Mouse (Mus musculus): ENCODE results near the gene Coro7. TPM values are rescaled to one million over a fixed set of nuclear protein-coding genes. Genes with fewer than 3 reads are reported as not detected.

The Coro7 gene
- polyA plus RNA-seq, 1 experiment from 2014 or later = 9.0 TPM

GRCm38 (mm10) chr16:4642937-4643336 lies 36.6 kb downstream of the Coro7 start:
- peaks cover 48% of the 10 kb centered on the region for H3K4me1 ChIP-seq (ENCODE audit: insufficient read depth, low read depth, low read length)
- peak overlapping the region; percentile 15; the same call in 1 of the 2 replicates for H3K4me3 ChIP-seq (ENCODE audit: low read depth, low read length)
- WGBS = 40% methylated on average over 6 of the region's 6 CpGs

GRCm38 (mm10) chr16:4642190-4642589 lies 37.4 kb downstream of the Coro7 start:
- WGBS = 28% methylated on average over 12 of the region's 13 CpGs
- H3K4me1 ChIP-seq (ENCODE audit: insufficient read depth, low read depth, low read length) = peaks cover 43% of the 10 kb centered on the region
- H3K4me3 ChIP-seq (ENCODE audit: low read depth, low read length) = peak overlapping the region; percentile 49; the same call in 1 of the 2 replicates

More at GRCm38 (mm10) chr16:4642937-4643336, 36.6 kb downstream of the Coro7 start:
- no peak for TF ChIP-seq CTCF (IDR thresholded peaks at IDR 0.05)
- TF ChIP-seq EP300 (IDR thresholded peaks at IDR 0.05) = no peak
- peak overlapping the region; percentile 85 for H3K27ac ChIP-seq (ENCODE audit: low read length)
- no peaks in the 10 kb centered on the region for H3K27me3 ChIP-seq (replicated peaks; ENCODE audit: insufficient read depth, low read length)
- H3K4me2 ChIP-seq (replicated peaks; ENCODE audit: low read depth, low read length) = peak overlapping the region; percentile 83
- no peaks in the 10 kb centered on the region for H3K9me3 ChIP-seq (ENCODE audit: low read length)
- ATAC-seq (no peak; the same call in 1 of the 2 replicates), DNase-seq (ENCODE audit: low spot score) (peak; percentile 66)
- no peak overlapping the region for H3K9ac ChIP-seq (replicated peaks; ENCODE audit: low read depth)
- H3K36me3 ChIP-seq (ENCODE audit: insufficient read depth, low read length) = no peaks in the 10 kb centered on the region

GRCm38 (mm10) chr16:4641119-4641838 lies 38.3 kb downstream of the Coro7 start:
- TF ChIP-seq EP300 (IDR thresholded peaks at IDR 0.05) = 0 out of 2 replicates have a peak, but pooled peaks have one; percentile 34
- TF ChIP-seq CTCF (IDR thresholded peaks at IDR 0.05) = no peak
- Histone ChIP-seq H3K4me1 (ENCODE audit: insufficient read depth, low read depth, low read length) (peaks cover 36% of the 10 kb centered on the region), H3K9ac (replicated peaks; ENCODE audit: low read depth) (peak overlapping the region; percentile 60), H3K4me3 (ENCODE audit: low read depth, low read length) (peak overlapping the region; percentile 49), H3K36me3 (ENCODE audit: insufficient read depth, low read length) (no peaks in the 10 kb centered on the region), H3K9me3 (ENCODE audit: low read length) (no peaks in the 10 kb centered on the region), H3K27me3 (replicated peaks; ENCODE audit: insufficient read depth, low read length) (no peaks in the 10 kb centered on the region), H3K4me2 (replicated peaks; ENCODE audit: low read depth, low read length) (peak overlapping the region; percentile 83), H3K27ac (ENCODE audit: low read length) (peak overlapping the region; percentile 85)
- WGBS = 0% methylated on average over 3 of the region's 3 CpGs
- DNase-seq (ENCODE audit: low spot score) (peak; percentile 56), ATAC-seq (no peak)

More at GRCm38 (mm10) chr16:4642190-4642589, 37.4 kb downstream of the Coro7 start:
- no peaks in the 10 kb centered on the region for H3K9me3 ChIP-seq (ENCODE audit: low read length)
- peak overlapping the region; percentile 85 for H3K27ac ChIP-seq (ENCODE audit: low read length)
- ATAC-seq = peak; percentile 78
- peak; percentile 97 for DNase-seq (ENCODE audit: low spot score)
- H3K27me3 ChIP-seq (replicated peaks; ENCODE audit: insufficient read depth, low read length) = no peaks in the 10 kb centered on the region
- peak; percentile 39 for TF ChIP-seq CTCF (IDR thresholded peaks at IDR 0.05)
- TF ChIP-seq EP300 (IDR thresholded peaks at IDR 0.05) = no peak
- no peak overlapping the region for H3K9ac ChIP-seq (replicated peaks; ENCODE audit: low read depth)
- H3K4me2 ChIP-seq (replicated peaks; ENCODE audit: low read depth, low read length) = peak overlapping the region; percentile 83
- no peaks in the 10 kb centered on the region for H3K36me3 ChIP-seq (ENCODE audit: insufficient read depth, low read length)

DNA sequence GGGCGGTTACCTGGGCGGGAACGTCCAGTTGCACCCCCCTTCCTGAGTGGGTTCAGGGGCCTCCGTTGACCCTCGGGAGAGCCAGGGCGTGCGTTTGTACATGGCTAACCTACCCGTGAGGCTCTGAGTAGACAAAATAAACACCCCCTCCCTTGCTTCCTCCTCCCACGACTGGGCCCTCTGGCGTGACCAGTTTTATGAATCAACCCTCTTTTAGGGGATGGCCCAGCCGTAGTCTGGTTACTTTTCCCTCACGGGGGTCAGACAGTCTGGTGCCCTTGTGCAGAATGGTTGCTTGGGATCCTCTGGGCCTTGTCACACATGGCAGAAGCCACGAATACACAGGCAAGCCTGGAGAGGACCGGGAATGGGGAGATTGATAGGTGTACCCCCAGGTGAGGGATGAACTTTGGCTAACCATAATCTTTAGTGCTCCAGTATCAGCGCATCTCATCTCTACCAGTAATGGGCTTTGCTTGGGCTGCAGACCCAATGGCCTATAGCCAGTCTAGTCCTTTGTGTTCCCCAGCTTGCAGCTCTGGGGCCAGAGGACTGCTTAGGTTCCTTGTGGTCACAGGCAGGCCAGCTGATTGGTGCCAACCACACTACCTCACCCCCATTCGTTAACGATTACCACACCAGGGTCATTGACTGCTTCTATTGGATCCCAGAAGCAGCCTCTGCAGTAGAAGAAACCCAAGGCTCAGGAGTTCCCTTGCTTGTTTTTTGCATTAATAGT lies 39.1 kb downstream of the Coro7 start:
- peak overlapping the region; percentile 85 for H3K27ac ChIP-seq (ENCODE audit: low read length)
- TF ChIP-seq CTCF (IDR thresholded peaks at IDR 0.05) (no peak), EP300 (IDR thresholded peaks at IDR 0.05) (no peak)
- H3K9me3 ChIP-seq (ENCODE audit: low read length) = no peaks in the 10 kb centered on the region
- WGBS = 4% methylated on average over 17 of the region's 17 CpGs
- peak overlapping the region; percentile 49 for H3K4me3 ChIP-seq (ENCODE audit: low read depth, low read length)
- DNase-seq (ENCODE audit: low spot score) = peak; percentile 80
- H3K4me2 ChIP-seq (replicated peaks; ENCODE audit: low read depth, low read length) = peak overlapping the region; percentile 83
- no peaks in the 10 kb centered on the region for H3K27me3 ChIP-seq (replicated peaks; ENCODE audit: insufficient read depth, low read length)
- H3K4me1 ChIP-seq (ENCODE audit: insufficient read depth, low read depth, low read length) = peaks cover 36% of the 10 kb centered on the region
- peak; percentile 35 for ATAC-seq
- H3K9ac ChIP-seq (replicated peaks; ENCODE audit: low read depth) = peak overlapping the region; percentile 60
- no peaks in the 10 kb centered on the region for H3K36me3 ChIP-seq (ENCODE audit: insufficient read depth, low read length)

- Histone ChIP-seq H3K27ac (ENCODE audit: low read length) (peak within 1 kb of the TSS; percentile 85), H3K4me3 (ENCODE audit: low read depth, low read length) (peak within 1 kb of the TSS; percentile 49), H3K9ac (replicated peaks; ENCODE audit: low read depth) (peak within 1 kb of the TSS; percentile 60), H3K36me3 (ENCODE audit: insufficient read depth, low read length) (no peaks in the 10 kb centered on the region), H3K9me3 (ENCODE audit: low read length) (no peaks in the 10 kb centered on the region), H3K27me3 (replicated peaks; ENCODE audit: insufficient read depth, low read length) (no peaks in the 10 kb centered on the region), H3K4me1 (ENCODE audit: insufficient read depth, low read depth, low read length) (peaks cover 36% of the 10 kb centered on the region), H3K4me2 (replicated peaks; ENCODE audit: low read depth, low read length) (peak within 1 kb of the TSS; percentile 83)
- 2% methylated on average over 22 of the region's 22 CpGs for WGBS
- DNase-seq (ENCODE audit: low spot score) = peak; percentile 97
- TF ChIP-seq CTCF (IDR thresholded peaks at IDR 0.05) (no peak), EP300 (IDR thresholded peaks at IDR 0.05) (no peak)
- ATAC-seq = peak; percentile 83
Measured at GRCm38 (mm10) chr16:4639831-4640237, 39.7 kb downstream of the Coro7 start, which contains the start of the genes Vasn and Dnaja3. Gene Vasn, plus strand, starts transcription at chr16:4639941. Gene Dnaja3, plus strand, starts transcription at chr16:4639989.

- DNase-seq (ENCODE audit: low spot score) (no peak), ATAC-seq (no peak)
- Histone ChIP-seq H3K36me3 (ENCODE audit: insufficient read depth, low read length) (no peaks in the 10 kb centered on the region), H3K27ac (ENCODE audit: low read length) (peak overlapping the region; percentile 9; the same call in 1 of the 2 replicates), H3K4me3 (ENCODE audit: low read depth, low read length) (no peak overlapping the region), H3K27me3 (replicated peaks; ENCODE audit: insufficient read depth, low read length) (no peaks in the 10 kb centered on the region), H3K4me1 (ENCODE audit: insufficient read depth, low read depth, low read length) (peaks cover 28% of the 10 kb centered on the region), H3K4me2 (replicated peaks; ENCODE audit: low read depth, low read length) (no peak overlapping the region), H3K9me3 (ENCODE audit: low read length) (no peaks in the 10 kb centered on the region), H3K9ac (replicated peaks; ENCODE audit: low read depth) (no peak overlapping the region)
- 66% methylated on average over 3 of the region's 3 CpGs for WGBS
- TF ChIP-seq CTCF (IDR thresholded peaks at IDR 0.05) = no peak
- TF ChIP-seq EP300 (IDR thresholded peaks at IDR 0.05) = no peak
Measured at GRCm38 (mm10) chr16:4638891-4639390, 40.6 kb downstream of the Coro7 start.
